Mouse (Mus musculus) forebrain, embryonic 10.5 days (tissue): Measurements from ENCODE around the gene Pmel. TPM values are rescaled to one million over a fixed set of nuclear protein-coding genes. Genes with fewer than 3 reads are reported as not detected.
"Not testable (repeated sequence)": the region's sequence is repeated elsewhere in the genome, so short reads cannot be mapped to it uniquely, and the experiment has no call there.

Experiments
- DNase-seq: peaks from one replicate; pipeline ENCODE4 v3.0.0-alpha.2; 2017; ENCODE audit warnings: low spot score; ENCODE audit errors: extremely low spot score
- H3K27ac ChIP-seq: fragments of 300-500 bp; sonication (generic); 2 replicates; pipeline ENCODE4 v1.5.1; 2016; ENCODE audit warnings: mild to moderate bottlenecking
- H3K27me3 ChIP-seq: fragments of 300-500 bp; sonication (generic); 2 replicates; pipeline ENCODE4 v1.6.1; 2016; ENCODE audit warnings: mild to moderate bottlenecking; ENCODE audit not compliant: poor library complexity, severe bottlenecking
- H3K36me3 ChIP-seq: fragments of 300-500 bp; sonication (generic); replicated peaks from 2 replicates; pipeline ENCODE4 v1.6.1; 2016; ENCODE audit warnings: mild to moderate bottlenecking, moderate library complexity
- H3K4me1 ChIP-seq: fragments of 300-500 bp; sonication (generic); 2 replicates; pipeline ENCODE4 v1.6.1; 2016
- H3K4me3 ChIP-seq: fragments of 300-500 bp; sonication (generic); 2 replicates; pipeline ENCODE4 v1.5.1; 2016; ENCODE audit warnings: mild to moderate bottlenecking, moderate library complexity
- H3K9me3 ChIP-seq: fragments of 300-500 bp; sonication (generic); 2 replicates; pipeline ENCODE4 v1.6.1; 2016; ENCODE audit warnings: mild to moderate bottlenecking, moderate library complexity
- WGBS: fragments of 180-500 bp; shearing (Covaris S2); methylation state at CpG from one replicate; pipeline ENCODE4 v1.1.7; 2016; 5-methylcytosine and 5-hydroxymethylcytosine counted together
- polyA plus RNA-seq: library from polyadenylated mRNA; unstranded; fragments of >200 nt; fragmentation: Nextera tagmentation; extraction: Ambion mirVana; gene quantifications from 2 replicates; pipeline ENCODE4 v1.2.1, GENCODE M21; 2016

Gene Pmel
- polyA plus RNA-seq, 1 experiment from 2014 or later: 7.2 TPM

- not testable (repeated sequence) for H3K4me1 ChIP-seq, H3K27me3 ChIP-seq, H3K9me3 ChIP-seq, H3K36me3 ChIP-seq, H3K27ac ChIP-seq, H3K4me3 ChIP-seq, DNase-seq
- WGBS: 95% methylated on average over 7 of the region's 7 CpGs
Observed at GRCm38 (mm10) chr10:128711318-128711717, 7.3 kb downstream of the Pmel start.

- Histone ChIP-seq H3K9me3 (no peaks in the 10 kb centered on the region), H3K4me3 (no peak overlapping the region), H3K27ac (no peak overlapping the region), H3K27me3 (no peaks in the 10 kb centered on the region), H3K4me1 (no peaks in the 10 kb centered on the region), H3K36me3 (no peaks in the 10 kb centered on the region)
- 87% methylated on average over 19 of the region's 19 CpGs for WGBS
- no peak for DNase-seq
Observed at GRCm38 (mm10) chr10:128715559-128716537, 11.9 kb downstream of the Pmel start.

- not testable (repeated sequence) for H3K4me1 ChIP-seq, H3K36me3 ChIP-seq, H3K9me3 ChIP-seq, DNase-seq, H3K27me3 ChIP-seq, H3K27ac ChIP-seq, H3K4me3 ChIP-seq
- 83% methylated on average over 4 of the region's 4 CpGs for WGBS
Observed at GRCm38 (mm10) chr10:128725466-128725865, 21.5 kb downstream of the Pmel start.

- 92% methylated on average over 5 of the region's 5 CpGs for WGBS
- Histone ChIP-seq H3K27ac (no peak overlapping the region), H3K4me1 (peaks cover 4% of the 10 kb centered on the region; the same call in 1 of the 2 replicates), H3K27me3 (no peaks in the 10 kb centered on the region), H3K9me3 (peaks cover 3% of the 10 kb centered on the region; the same call in 1 of the 2 replicates), H3K36me3 (peaks cover 3% of the 10 kb centered on the region; the same call in 1 of the 2 replicates), H3K4me3 (no peak overlapping the region)
- no peak for DNase-seq
Observed at GRCm38 (mm10) chr10:128728059-128728458, 24.1 kb downstream of the Pmel start.

- H3K36me3 ChIP-seq: peaks cover 4% of the 10 kb centered on the region; the same call in 1 of the 2 replicates
- H3K4me1 ChIP-seq: peaks cover 4% of the 10 kb centered on the region; the same call in 1 of the 2 replicates
- H3K4me3 ChIP-seq: no peak overlapping the region
- H3K27me3 ChIP-seq: no peaks in the 10 kb centered on the region
- DNase-seq: peak; percentile 56
- H3K27ac ChIP-seq: no peak overlapping the region
- H3K9me3 ChIP-seq: peaks cover 3% of the 10 kb centered on the region; the same call in 1 of the 2 replicates
- WGBS: 24% methylated on average over 10 of the region's 10 CpGs
Observed at GRCm38 (mm10) chr10:128731002-128731433, 27.0 kb downstream of the Pmel start.

GRCm38 (mm10) chr10:128731992-128732391 lies 28.0 kb downstream of the Pmel start:
- Histone ChIP-seq H3K27ac (no peak overlapping the region), H3K9me3 (peaks cover 3% of the 10 kb centered on the region; the same call in 1 of the 2 replicates), H3K36me3 (peaks cover 4% of the 10 kb centered on the region; the same call in 1 of the 2 replicates), H3K27me3 (no peaks in the 10 kb centered on the region), H3K4me3 (no peak overlapping the region), H3K4me1 (peaks cover 4% of the 10 kb centered on the region; the same call in 1 of the 2 replicates)
- no peak for DNase-seq

- peaks cover 3% of the 10 kb centered on the region; the same call in 1 of the 2 replicates for H3K9me3 ChIP-seq
- H3K4me3 ChIP-seq: peak overlapping the region; percentile 43
- 0 out of 2 replicates have a peak overlapping the region, but pooled peaks have one; percentile 44 for H3K27ac ChIP-seq
- no peak for DNase-seq
- H3K4me1 ChIP-seq: peaks cover 7% of the 10 kb centered on the region
- H3K27me3 ChIP-seq: peaks cover 20% of the 10 kb centered on the region
- H3K36me3 ChIP-seq: peaks cover 4% of the 10 kb centered on the region; the same call in 1 of the 2 replicates
- 5% methylated on average over 15 of the region's 15 CpGs for WGBS
Observed at GRCm38 (mm10) chr10:128737435-128737834, 33.4 kb downstream of the Pmel start.

GRCm38 (mm10) chr10:128740296-128740695 lies 36.3 kb downstream of the Pmel start:
- Histone ChIP-seq H3K27me3 (peaks cover 48% of the 10 kb centered on the region), H3K36me3 (no peaks in the 10 kb centered on the region), H3K27ac (no peak overlapping the region), H3K4me3 (no peak overlapping the region), H3K4me1 (peaks cover 34% of the 10 kb centered on the region), H3K9me3 (no peaks in the 10 kb centered on the region)
- 65% methylated on average over 2 of the region's 2 CpGs for WGBS
- no peak for DNase-seq

GRCm38 (mm10) chr10:128742616-128743015 lies 38.6 kb downstream of the Pmel start:
- Histone ChIP-seq H3K4me1 (peaks cover 35% of the 10 kb centered on the region), H3K36me3 (no peaks in the 10 kb centered on the region), H3K4me3 (no peak overlapping the region), H3K9me3 (no peaks in the 10 kb centered on the region), H3K27me3 (peaks cover 63% of the 10 kb centered on the region), H3K27ac (no peak overlapping the region)
- DNase-seq: no peak
- WGBS: 52% methylated on average over 4 of the region's 4 CpGs

GRCm38 (mm10) chr10:128743235-128743634 lies 39.2 kb downstream of the Pmel start:
- 8% methylated on average over 7 of the region's 7 CpGs for WGBS
- peak overlapping the region; percentile 78; the same call in 1 of the 2 replicates for H3K27ac ChIP-seq
- no peaks in the 10 kb centered on the region for H3K9me3 ChIP-seq
- H3K4me3 ChIP-seq: peak overlapping the region; percentile 72
- H3K36me3 ChIP-seq: no peaks in the 10 kb centered on the region
- peaks cover 36% of the 10 kb centered on the region for H3K4me1 ChIP-seq
- no peak for DNase-seq
- H3K27me3 ChIP-seq: peaks cover 63% of the 10 kb centered on the region

GRCm38 (mm10) chr10:128743791-128744191 lies 39.8 kb downstream of the Pmel start:
- Histone ChIP-seq H3K9me3 (no peaks in the 10 kb centered on the region), H3K36me3 (no peaks in the 10 kb centered on the region), H3K4me1 (peaks cover 36% of the 10 kb centered on the region), H3K27ac (peak overlapping the region; percentile 78), H3K4me3 (peak overlapping the region; percentile 72), H3K27me3 (peaks cover 63% of the 10 kb centered on the region)
- WGBS: under 1% methylated on average over 37 of the region's 37 CpGs
- peak; percentile 60 for DNase-seq

- DNase-seq: no peak
- no peaks in the 10 kb centered on the region for H3K9me3 ChIP-seq
- peaks cover 63% of the 10 kb centered on the region for H3K27me3 ChIP-seq
- no peaks in the 10 kb centered on the region for H3K36me3 ChIP-seq
- WGBS: 8% methylated on average over 8 of the region's 8 CpGs
- H3K4me1 ChIP-seq: peaks cover 40% of the 10 kb centered on the region
- H3K27ac ChIP-seq: peak overlapping the region; percentile 78
- H3K4me3 ChIP-seq: peak overlapping the region; percentile 72
Observed at GRCm38 (mm10) chr10:128744211-128744610, 40.2 kb downstream of the Pmel start.
